Mouse (Mus musculus): ENCODE data around the gene Hipk2.

The Hipk2 gene

GRCm38 (mm10) chr6:38649545-38649944, 226.4 kb downstream of the Hipk2 start:
- DNase-seq (ENCODE audit: low spot score in 2 of 2), result no peak

Data from spleen, postnatal 14 days (tissue).